Mouse (Mus musculus): ENCODE measurements at regions not wholly inside any gene's neighbourhood (a gene's known extent, or its start where the extent isn't known, plus 50 kb on each side); places are given as distances from the start of the nearest gene placed in this dataset.

- no peak for DNase-seq (ENCODE audit: low spot score in 2 of 2)
Measured at GRCm38 (mm10) chr10:67439042-67439635, 96.1 kb upstream of the Egr2 start.

GRCm38 (mm10) chr10:67439844-67440243 is 95.4 kb upstream of the Egr2 start:
- DNase-seq (ENCODE audit: low spot score in 2 of 2): no peak

GRCm38 (mm10) chr10:67441243-67441642 is 94.0 kb upstream of the Egr2 start:
- no peak for DNase-seq (ENCODE audit: low spot score in 2 of 2)

- DNase-seq (ENCODE audit: low spot score in 2 of 2): no peak
Measured at GRCm38 (mm10) chr10:67448875-67449274, 86.4 kb upstream of the Egr2 start.

- no peak for DNase-seq (ENCODE audit: low spot score in 2 of 2)
Measured at GRCm38 (mm10) chr10:67454149-67454548, 81.1 kb upstream of the Egr2 start.

- peak in 1 of 2 experiments; percentile 16 for DNase-seq (ENCODE audit: low spot score in 2 of 2)
Measured at GRCm38 (mm10) chr10:67458447-67459272, 76.6 kb upstream of the Egr2 start.

- no peak for DNase-seq (ENCODE audit: low spot score in 2 of 2)
Measured at GRCm38 (mm10) chr10:67461321-67461720, 74.0 kb upstream of the Egr2 start.

GRCm38 (mm10) chr10:67461862-67462261 is 73.4 kb upstream of the Egr2 start:
- no peak for DNase-seq (ENCODE audit: low spot score in 2 of 2)

- DNase-seq (ENCODE audit: low spot score in 2 of 2): no peak
Measured at GRCm38 (mm10) chr10:67468724-67469123, 66.6 kb upstream of the Egr2 start.

- no peak for DNase-seq (ENCODE audit: low spot score in 2 of 2)
Measured at GRCm38 (mm10) chr10:67473016-67473415, 62.3 kb upstream of the Egr2 start.

GRCm38 (mm10) chr10:67474336-67474735 is 60.9 kb upstream of the Egr2 start:
- no peak for DNase-seq (ENCODE audit: low spot score in 2 of 2)

- DNase-seq (ENCODE audit: low spot score in 2 of 2): peak; percentile 27 to 50
Measured at GRCm38 (mm10) chr10:67482268-67482667, 53.0 kb upstream of the Egr2 start.

GRCm38 (mm10) chr10:67483371-67483770 is 51.9 kb upstream of the Egr2 start:
- DNase-seq (ENCODE audit: low spot score in 2 of 2): no peak

- DNase-seq (ENCODE audit: low spot score in 2 of 2): no peak
Measured at GRCm38 (mm10) chr10:67484091-67484745, 51.1 kb upstream of the Egr2 start.

Measured in frontal cortex, postnatal 10 days (tissue).